Mouse (Mus musculus): ENCODE results near the gene Zp1. TPM values are rescaled to one million over a fixed set of nuclear protein-coding genes. Genes with fewer than 3 reads are reported as not detected.
A peak's percentile ranks its signal among the peaks of the same experiment; 100 is the strongest.

Zp1 gene
- total and polyA plus RNA-seq, 3 experiments: 0.26 TPM; not detected in 2

DNA sequence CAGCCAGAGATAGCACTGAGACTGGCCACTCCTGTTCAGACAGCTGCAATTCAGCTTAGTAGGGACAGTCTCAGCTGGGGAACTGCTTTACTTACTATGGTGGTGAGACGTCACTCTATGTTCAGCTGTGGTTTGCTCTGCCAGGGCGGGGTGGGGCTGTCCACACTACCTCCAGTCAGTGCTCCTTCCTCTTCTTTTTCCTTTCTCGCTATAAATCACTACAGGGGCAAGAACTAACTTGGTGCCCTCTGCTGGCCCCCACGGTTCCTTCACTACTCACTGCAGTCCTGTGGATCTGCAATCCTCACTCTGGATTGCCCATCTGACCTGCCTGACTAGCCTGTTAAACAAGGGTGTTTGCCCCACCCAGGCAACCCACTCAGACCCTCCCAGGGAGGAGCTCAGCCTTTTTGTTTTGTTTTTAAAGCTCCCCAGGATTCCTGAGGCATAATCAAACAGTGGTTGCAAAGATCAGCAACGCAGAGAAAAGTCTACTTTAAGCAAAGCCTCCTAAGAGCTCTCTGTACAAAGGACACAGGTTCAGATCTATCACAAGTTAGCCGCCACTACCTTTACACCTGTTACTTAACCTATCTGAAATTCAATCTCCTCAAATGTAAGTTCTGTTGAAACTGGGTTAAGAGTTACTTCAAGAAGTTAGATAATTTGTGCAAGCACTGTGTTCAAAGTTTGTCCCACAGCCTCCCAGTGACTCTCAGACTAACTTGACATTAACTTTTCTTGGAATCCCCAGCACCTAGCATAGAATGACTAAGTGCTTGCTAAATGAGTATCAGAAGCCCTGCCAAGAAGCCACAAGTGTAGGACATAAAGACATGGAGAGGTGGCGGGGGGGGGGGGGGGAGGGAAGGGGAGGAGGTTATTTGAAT, 40.1 kb downstream of the Zp1 start:
- peak overlapping the region; percentile 40 to 80 (median 66) for H3K4me3 ChIP-seq (replicated peaks in 1 of 3; ENCODE audit: low read depth in 2 of 3, low read length in 2 of 3, poor library complexity in 1 of 3)
- peaks cover 10% of the 10 kb centered on the region for H3K79me2 ChIP-seq (replicated peaks; ENCODE audit: control insufficient read depth, extremely low read depth, insufficient read depth, poor library complexity, severe bottlenecking)
- DNase-seq (ENCODE audit: extremely low read depth): peak; percentile 90
- peaks cover 3% of the 10 kb centered on the region for H3K9me3 ChIP-seq (replicated peaks; ENCODE audit: low read length)
- H3K27me3 ChIP-seq (replicated peaks): no peaks in the 10 kb centered on the region
- dilution Hi-C loops (cut with MboI; ENCODE audit: extremely low pct_ligation_motif_present, extremely low pct_unique_long_range_greater_than_20kb, low sequenced_read_pairs): no loop called here
- peaks cover 6 to 34% of the 10 kb centered on the region in 2 experiments for H3K4me1 ChIP-seq (ENCODE audit: control insufficient read depth in 1 of 2, insufficient read depth in 2 of 2)
- peak overlapping the region; percentile 41 for H3K27ac ChIP-seq (ENCODE audit: insufficient read depth, low read depth)
- H3K4me2 ChIP-seq (ENCODE audit: insufficient read depth, low read depth, poor library complexity, severe bottlenecking): peak overlapping the region; percentile 73
- H3K36me3 ChIP-seq (replicated peaks in 1 of 2; ENCODE audit: control insufficient read depth in 1 of 2, insufficient read depth in 1 of 2, low read length in 1 of 2): peaks cover 6 to 31% of the 10 kb centered on the region in 2 experiments
- in situ Hi-C loops (cut with MboI; ENCODE audit: low pct_ligation_motif_present, low pct_unique_long_range_greater_than_20kb, low sequenced_read_pairs): no loop called here
- peak; percentile 44 for TF ChIP-seq BHLHE40 (IDR thresholded peaks at IDR 0.05; ENCODE audit: low read depth, low read length)
- TF ChIP-seq E2F4 (IDR thresholded peaks at IDR 0.05; ENCODE audit: insufficient replicate concordance, low read depth, low read length): no peak
- TF ChIP-seq ETS1 (conservative IDR thresholded peaks at IDR 0.05; ENCODE audit: low read depth, low read length): peak; percentile 81
- peak; percentile 51 for TF ChIP-seq RAD21 (IDR thresholded peaks at IDR 0.05; ENCODE audit: low read depth, low read length)
- TF ChIP-seq ZKSCAN1 (IDR thresholded peaks at IDR 0.05; ENCODE audit: borderline replicate concordance, low read depth, low read length): peak; percentile 80
- TF ChIP-seq POLR2A (IDR thresholded peaks at IDR 0.05; ENCODE audit: low read depth, low read length): peak; percentile 35; the same call in 1 of the 2 replicates
- TF ChIP-seq SMC3 (IDR thresholded peaks at IDR 0.05; ENCODE audit: low read depth, low read length): peak; percentile 71
- no peak for TF ChIP-seq UBTF (IDR thresholded peaks at IDR 0.05; ENCODE audit: low read depth, low read length)
- TF ChIP-seq SIN3A (IDR thresholded peaks at IDR 0.05; ENCODE audit: low read length): peak; percentile 82
- TF ChIP-seq TCF12 (IDR thresholded peaks at IDR 0.05; ENCODE audit: low read depth, low read length): peak; percentile 45; the same call in 1 of the 2 replicates
- TF ChIP-seq JUND (conservative IDR thresholded peaks at IDR 0.05; ENCODE audit: low read depth, low read length): 0 out of 2 replicates have a peak, but pooled peaks have one; percentile 48
- TF ChIP-seq ELF1 (IDR thresholded peaks at IDR 0.05; ENCODE audit: low read depth, low read length): peak; percentile 60
- TF ChIP-seq RCOR1 (conservative IDR thresholded peaks at IDR 0.05; ENCODE audit: low read depth, low read length): no peak
- TF ChIP-seq CTCF (conservative IDR thresholded peaks at IDR 0.05 in 1 of 2, IDR thresholded peaks at IDR 0.05 in 1 of 2; ENCODE audit: low read depth in 2 of 2, low read length in 2 of 2): peak in 1 of 2 experiments; percentile 73; a peak in 2 of 4 replicates
- no peak for TF ChIP-seq GABPA (IDR thresholded peaks at IDR 0.05; ENCODE audit: insufficient replicate concordance, low read depth, low read length)
- peak; percentile 61 for TF ChIP-seq EP300 (IDR thresholded peaks at IDR 0.05; ENCODE audit: low read length)
- peak; percentile 43; the same call in 1 of the 2 replicates for TF ChIP-seq HCFC1 (IDR thresholded peaks at IDR 0.05; ENCODE audit: low read depth, low read length)
- TF ChIP-seq MAFK (IDR thresholded peaks at IDR 0.05; ENCODE audit: insufficient replicate concordance, low read length): no peak
- 0 out of 2 replicates have a peak, but pooled peaks have one; percentile 3 for TF ChIP-seq JUN (IDR thresholded peaks at IDR 0.05; ENCODE audit: insufficient read depth, low read depth, low read length)
- no peak for TF ChIP-seq POLR2AphosphoS2 (IDR thresholded peaks at IDR 0.05; ENCODE audit: low read depth, low read length)
- TF ChIP-seq IRF4 (IDR thresholded peaks at IDR 0.05; ENCODE audit: low read depth, low read length): peak; percentile 79
- no peak for TF ChIP-seq ZNF384 (IDR thresholded peaks at IDR 0.05; ENCODE audit: low read depth, low read length)
- TF ChIP-seq NRF1 (IDR thresholded peaks at IDR 0.05; ENCODE audit: low read depth, low read length): no peak; the same call in 1 of the 2 replicates
- TF ChIP-seq MEF2A (IDR thresholded peaks at IDR 0.05; ENCODE audit: borderline replicate concordance, low read depth, low read length): peak; percentile 73
- TF ChIP-seq MYC (IDR thresholded peaks at IDR 0.05; ENCODE audit: low read depth, low read length): peak; percentile 55; the same call in 1 of the 2 replicates
- peak; percentile 92 for TF ChIP-seq MAZ (IDR thresholded peaks at IDR 0.05; ENCODE audit: low read depth, low read length)
- TF ChIP-seq MXI1 (IDR thresholded peaks at IDR 0.05; ENCODE audit: low read depth, low read length): peak; percentile 70
- TF ChIP-seq MAX (IDR thresholded peaks at IDR 0.05; ENCODE audit: low read length): peak; percentile 59
- TF ChIP-seq USF1 (IDR thresholded peaks at IDR 0.05; ENCODE audit: low read depth, low read length): no peak
- TF ChIP-seq CHD1 (IDR thresholded peaks at IDR 0.05; ENCODE audit: low read depth, low read length): no peak
- TF ChIP-seq KAT2A (IDR thresholded peaks at IDR 0.05; ENCODE audit: insufficient replicate concordance, low read length): no peak
- TF ChIP-seq NELFE (IDR thresholded peaks at IDR 0.05; ENCODE audit: low read depth, low read length): no peak
- no peak for TF ChIP-seq USF2 (conservative IDR thresholded peaks at IDR 0.05; ENCODE audit: low read depth, low read length)
- peak overlapping the region; percentile 77 for H3K9ac ChIP-seq (ENCODE audit: insufficient read depth, low read depth)
